Mouse (Mus musculus) c-Kit-negative CD71-positive TER-119-positive erythroid progenitor cells, embryonic 14.5 days (primary cell): ENCODE data around the gene Zc3h12c.

Experiments
- DNase-seq: peaks from one replicate; pipeline ENCODE4 v3.0.0-alpha.2; 2013; ENCODE audit warnings: low read depth, low spot score

Zc3h12c gene

GRCm38 (mm10) chr9:52167084-52167483 lies 1.3 kb downstream of the Zc3h12c start:
- no peak for DNase-seq

GRCm38 (mm10) chr9:52165706-52166090 lies 2.7 kb downstream of the Zc3h12c start:
- no peak for DNase-seq

GRCm38 (mm10) chr9:52165076-52165705 lies 3.2 kb downstream of the Zc3h12c start:
- DNase-seq, result no peak

GRCm38 (mm10) chr9:52160512-52160911 lies 7.9 kb downstream of the Zc3h12c start:
- no peak for DNase-seq

GRCm38 (mm10) chr9:52158561-52158960 lies 9.8 kb downstream of the Zc3h12c start:
- no peak for DNase-seq

GRCm38 (mm10) chr9:52155417-52155816 lies 13.0 kb downstream of the Zc3h12c start:
- DNase-seq, result no peak

- no peak for DNase-seq
Measured at GRCm38 (mm10) chr9:52154253-52154652, 14.1 kb downstream of the Zc3h12c start.

- no peak for DNase-seq
Measured at GRCm38 (mm10) chr9:52152076-52152826, 16.1 kb downstream of the Zc3h12c start.

GRCm38 (mm10) chr9:52149768-52150167 lies 18.6 kb downstream of the Zc3h12c start:
- no peak for DNase-seq

GRCm38 (mm10) chr9:52149286-52149685 lies 19.1 kb downstream of the Zc3h12c start:
- DNase-seq, result no peak

- no peak for DNase-seq
Measured at GRCm38 (mm10) chr9:52148831-52149230, 19.5 kb downstream of the Zc3h12c start.

GRCm38 (mm10) chr9:52148311-52148710 lies 20.1 kb downstream of the Zc3h12c start:
- no peak for DNase-seq

GRCm38 (mm10) chr9:52146241-52146640 lies 22.1 kb downstream of the Zc3h12c start:
- DNase-seq, result no peak

- no peak for DNase-seq
Measured at GRCm38 (mm10) chr9:52132771-52133170, 35.6 kb downstream of the Zc3h12c start.

GRCm38 (mm10) chr9:52130348-52130747 lies 38.0 kb downstream of the Zc3h12c start:
- DNase-seq, result no peak

GRCm38 (mm10) chr9:52125225-52125624 lies 43.1 kb downstream of the Zc3h12c start:
- no peak for DNase-seq

- no peak for DNase-seq
Measured at GRCm38 (mm10) chr9:52119212-52119611, 49.2 kb downstream of the Zc3h12c start.

GRCm38 (mm10) chr9:52113091-52113490 lies 55.3 kb downstream of the Zc3h12c start:
- no peak for DNase-seq

GRCm38 (mm10) chr9:52110738-52111137 lies 57.6 kb downstream of the Zc3h12c start:
- DNase-seq, result no peak

- no peak for DNase-seq
Measured at GRCm38 (mm10) chr9:52107161-52107560, 61.2 kb downstream of the Zc3h12c start.

GRCm38 (mm10) chr9:52105423-52105822 lies 62.9 kb downstream of the Zc3h12c start:
- DNase-seq, result no peak

GRCm38 (mm10) chr9:52104225-52104615 lies 64.2 kb downstream of the Zc3h12c start:
- DNase-seq, result no peak
